8 mouse cellular contexts compared by ENCODE assay signal in the genomic region with DNA sequence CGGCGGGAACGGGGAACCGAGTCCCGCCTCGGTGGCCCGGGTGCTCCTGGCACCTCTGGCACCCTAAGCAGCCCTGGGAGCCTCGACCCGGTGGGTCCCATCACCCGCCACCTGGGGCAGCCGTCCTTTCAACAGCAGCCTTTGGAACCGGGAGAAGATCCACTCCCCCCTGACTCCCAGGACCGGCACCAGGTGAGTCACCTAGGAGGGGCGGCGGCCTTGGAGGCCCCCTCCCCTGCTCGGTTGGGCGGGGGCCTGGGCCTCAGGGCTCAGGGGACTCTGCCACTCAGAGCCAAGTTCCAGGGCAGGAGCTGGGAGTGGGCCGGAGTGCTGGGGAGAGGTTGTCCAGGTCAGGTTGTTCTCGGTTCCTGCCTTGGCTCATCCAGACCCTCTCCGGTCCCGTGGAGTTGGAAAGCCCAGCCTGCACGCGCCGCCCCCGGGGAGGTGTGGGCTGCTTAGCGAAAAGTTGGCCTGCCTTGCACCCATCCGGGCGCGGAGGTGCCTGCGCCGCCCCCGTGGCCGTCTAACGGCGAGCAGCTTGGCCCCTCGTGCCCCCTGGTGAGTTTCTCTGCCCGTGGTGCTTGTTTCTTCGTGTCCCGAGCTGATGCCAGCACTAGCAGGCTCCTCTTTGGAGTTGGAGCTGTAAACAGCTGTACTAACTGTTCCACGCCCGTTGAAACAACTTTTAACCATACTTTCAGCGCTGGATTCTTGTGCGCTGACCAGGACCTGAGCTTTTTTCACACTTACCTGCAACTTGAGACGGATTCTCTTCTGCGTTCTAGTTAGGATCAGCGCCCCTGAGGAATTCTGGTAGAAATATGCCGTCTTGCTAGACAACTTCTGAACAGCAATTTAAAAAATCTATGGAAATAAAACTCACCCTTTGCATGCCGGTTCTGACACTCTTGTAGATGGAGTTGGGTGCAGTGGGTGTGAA. TPM values are rescaled to one million over a fixed set of nuclear protein-coding genes. Genes with fewer than 3 reads are reported as not detected.
A peak's percentile ranks its signal among the peaks of the same experiment; 100 is the strongest.
DNase-seq lines count a peak whose midpoint lies in the region; ATAC-seq and TF ChIP-seq lines count a peak whose summit lies in the region.

No protein-coding gene starts in this region.

- no peak overlapping the region for H3K27ac ChIP-seq in hindbrain, postnatal 0 days
- H3K27ac ChIP-seq in liver, embryonic 12.5 days = no peak overlapping the region; the same call in 1 of the 2 replicates
- H3K27ac ChIP-seq in midbrain, postnatal 0 days (ENCODE audit: low read depth, low read length) = no peak overlapping the region

- WGBS in hindbrain, postnatal 0 days = 25% methylated on average over 48 of the region's 48 CpGs
- WGBS in liver, embryonic 12.5 days (ENCODE audit: insufficient replicate concordance) = 13% methylated on average over 40 of the region's 48 CpGs
- 24% methylated on average over 43 of the region's 48 CpGs for WGBS in midbrain, postnatal 0 days

- no peaks in the 10 kb centered on the region for H3K4me1 ChIP-seq in hindbrain, postnatal 0 days (ENCODE audit: insufficient read depth, low read length)
- H3K4me1 ChIP-seq in liver, embryonic 12.5 days = no peaks in the 10 kb centered on the region
- no peaks in the 10 kb centered on the region for H3K4me1 ChIP-seq in midbrain, postnatal 0 days (ENCODE audit: insufficient read depth, low read length)

- H3K4me3 ChIP-seq in hindbrain, postnatal 0 days (ENCODE audit: low read length) = peak overlapping the region; percentile 49
- peak overlapping the region; percentile 57 for H3K4me3 ChIP-seq in liver, embryonic 12.5 days
- H3K4me3 ChIP-seq in midbrain, postnatal 0 days (ENCODE audit: low read depth, low read length) = peak overlapping the region; percentile 54

- H3K27me3 ChIP-seq in hindbrain, postnatal 0 days (ENCODE audit: insufficient read depth, low read length) = peaks cover 5% of the 10 kb centered on the region; the same call in 1 of the 2 replicates
- peaks cover 15% of the 10 kb centered on the region for H3K27me3 ChIP-seq in liver, embryonic 12.5 days (replicated peaks)
- H3K27me3 ChIP-seq in midbrain, postnatal 0 days (ENCODE audit: insufficient read depth, low read length) = 0 out of 2 replicates have a peak, but pooled peaks cover 6% of the 10 kb centered on the region

- peak overlapping the region; percentile 47 for H3K9ac ChIP-seq in hindbrain, postnatal 0 days (replicated peaks; ENCODE audit: low read length)
- H3K9ac ChIP-seq in liver, embryonic 12.5 days = peak overlapping the region; percentile 50; the same call in 1 of the 2 replicates
- H3K9ac ChIP-seq in midbrain, postnatal 0 days (replicated peaks; ENCODE audit: low read length, poor library complexity, severe bottlenecking) = peak overlapping the region; percentile 52; the same call in 1 of the 2 replicates

- no peak for TF ChIP-seq CTCF in hindbrain, postnatal 0 days (IDR thresholded peaks at IDR 0.05; ENCODE audit: low read depth)
- TF ChIP-seq CTCF in midbrain, postnatal 0 days (IDR thresholded peaks at IDR 0.05) = no peak

- intact Hi-C loops in left cerebral cortex, postnatal 36 days (cut with DNase I) = loop anchor here (5.0 to 10.0 kb wide), 3 partner anchors 129 to 509 kb away; a partner anchor contains a TSS
- intact Hi-C loops in gastrocnemius, postnatal 36 days (cut with DNase I) = no loop called here

- peak; percentile 8; the same call in 1 of the 2 replicates for ATAC-seq in hindbrain, postnatal 0 days
- ATAC-seq in liver, embryonic 12.5 days = peak; percentile 3; the same call in 1 of the 2 replicates
- peak; percentile 32; the same call in 1 of the 2 replicates for ATAC-seq in midbrain, postnatal 0 days (ENCODE audit: low FRiP score)

- no peaks in the 10 kb centered on the region for H3K9me3 ChIP-seq in hindbrain, postnatal 0 days (ENCODE audit: low read length)
- H3K9me3 ChIP-seq in liver, embryonic 12.5 days (replicated peaks) = no peaks in the 10 kb centered on the region
- H3K9me3 ChIP-seq in midbrain, postnatal 0 days (ENCODE audit: low read length) = no peaks in the 10 kb centered on the region

- peak overlapping the region; percentile 67 for H3K4me2 ChIP-seq in hindbrain, postnatal 0 days (ENCODE audit: low read depth, low read length)
- peak overlapping the region; percentile 81 for H3K4me2 ChIP-seq in liver, embryonic 12.5 days
- peak overlapping the region; percentile 70 for H3K4me2 ChIP-seq in midbrain, postnatal 0 days (ENCODE audit: low read depth, low read length, poor library complexity, severe bottlenecking)

- peak; percentile 4 to 7 for DNase-seq in left cerebral cortex, postnatal 36 days (ENCODE audit: low spot score in 2 of 2)
- no peak for DNase-seq in left cerebral cortex, adult 9 months (ENCODE audit: low spot score in 2 of 2)
- peak; percentile 5 to 6 for DNase-seq in cerebellum, postnatal 14 days
- peak; percentile 7 to 15 for DNase-seq in gastrocnemius, postnatal 36 days
- peak; percentile 3 for DNase-seq in hindbrain, postnatal 0 days (ENCODE audit: low spot score)
- DNase-seq in midbrain, postnatal 0 days (ENCODE audit: low spot score) = no peak
- peak; percentile 9 for DNase-seq in thymus, postnatal 4 days

- no peaks in the 10 kb centered on the region for H3K36me3 ChIP-seq in hindbrain, postnatal 0 days (ENCODE audit: insufficient read depth, low read length)
- no peaks in the 10 kb centered on the region for H3K36me3 ChIP-seq in liver, embryonic 12.5 days
- H3K36me3 ChIP-seq in midbrain, postnatal 0 days (ENCODE audit: insufficient read depth, low read length) = no peaks in the 10 kb centered on the region

RNA-seq across cellular contexts. Expression of a gene that starts 0.8 kb away (rescaled TPM):
- 1 to 10 TPM; 4.3 to 6.2 TPM for total RNA-seq in left cerebral cortex, postnatal 36 days (2021)
- total RNA-seq in gastrocnemius, postnatal 36 days (2021) = 1 to 10 TPM; 2.3 to 2.8 TPM
- 5.8 and 7.5 TPM in 2 replicates for total RNA-seq in hindbrain, postnatal 0 days (2014; rRNA removed)
- polyA plus RNA-seq in hindbrain, postnatal 0 days (2015; fragmentation: Nextera tagmentation; extraction: Ambion mirVana) = 1.7 and 2.1 TPM in 2 replicates
- 0.93 and 1.2 TPM in 2 replicates for polyA plus RNA-seq in liver, embryonic 12.5 days (2016; fragmentation: Nextera tagmentation; extraction: Ambion mirVana)
- total RNA-seq in midbrain, postnatal 0 days (2014; rRNA removed) = 9.1 and 10.1 TPM in 2 replicates
- polyA plus RNA-seq in midbrain, postnatal 0 days (2015; fragmentation: Nextera tagmentation; extraction: Ambion mirVana) = 1.8 and 1.9 TPM in 2 replicates

Comparison
In these comparisons a context has a peak if more than half of its experiments do, and no peak if none do; other contexts are left out.
1. DNase-seq: peak in left cerebral cortex, postnatal 36 days (2 of 2), cerebellum, postnatal 14 days (2 of 2), gastrocnemius, postnatal 36 days (2 of 2), hindbrain, postnatal 0 days (single experiment) and thymus, postnatal 4 days (single experiment); none in left cerebral cortex, adult 9 months (0 of 2) and midbrain, postnatal 0 days (single experiment).
2. Peak in every context shown above with its lines, with median percentiles within 50 percentile points of each other: ATAC-seq, H3K4me2 ChIP-seq, H3K4me3 ChIP-seq and H3K9ac ChIP-seq.